Mouse (Mus musculus) activated CD4-positive, CD25-positive, alpha-beta regulatory T cell, adult 9 weeks (primary cell): Measurements from ENCODE around the gene Olfr51. TPM values are rescaled to one million over a fixed set of nuclear protein-coding genes. Genes with fewer than 3 reads are reported as not detected.

Source experiments
- polyA plus RNA-seq: library from polyadenylated mRNA; unstranded; fragments of 100-300 nt; shearing (Covaris generic); gene quantifications from one replicate; pipeline ENCODE4 v1.2.1, GENCODE M21; 2017

The Olfr51 gene
- polyA plus RNA-seq, result not detected

DNA sequence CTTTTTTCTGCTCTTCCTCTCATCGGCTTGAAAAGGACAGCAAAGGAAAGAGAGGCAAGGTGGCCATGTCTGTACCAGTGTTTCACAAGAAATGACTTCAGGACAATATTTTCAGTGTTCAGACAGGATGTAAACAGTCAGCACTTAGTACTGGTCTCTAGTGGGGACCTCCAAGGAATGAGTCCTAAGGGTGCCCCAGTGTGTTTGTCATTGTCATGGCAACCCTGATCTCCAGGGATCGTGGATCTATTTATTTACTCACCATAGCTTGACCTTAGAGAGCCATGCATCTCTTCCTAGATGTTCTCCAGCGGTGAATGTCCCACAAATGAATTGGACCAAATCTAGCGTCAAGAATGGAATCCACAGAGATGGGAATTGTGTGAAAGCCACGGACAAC is at the start of gene Olfr51:
TSS of gene Olfr51 (plus strand) at position 301 of the 400 bp plus-strand sequence.

DNA sequence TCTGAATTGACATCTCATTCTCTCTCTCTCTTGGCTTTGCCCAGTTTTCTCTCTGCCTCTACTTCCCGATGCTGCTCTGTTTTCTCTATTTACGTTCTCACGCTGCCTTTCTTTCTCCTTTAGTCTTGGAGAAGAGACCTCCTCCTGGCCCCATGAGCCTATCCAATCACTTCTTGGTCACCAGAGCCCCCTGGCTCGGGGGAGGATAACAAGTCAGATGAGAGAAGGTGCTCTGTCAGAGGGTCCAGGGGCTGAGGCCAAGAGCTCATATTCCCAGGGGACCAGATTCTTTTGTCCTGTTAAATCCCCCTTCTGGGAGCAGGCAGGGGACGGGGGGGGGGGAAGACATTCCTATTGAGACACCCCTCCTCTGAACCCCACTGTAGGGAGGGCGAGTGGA is 49.7 kb upstream of the Olfr51 start, which contains the start of gene Prop1:
TSS of gene Prop1 (minus strand) at position 101 of the 400 bp plus-strand sequence.

DNA sequence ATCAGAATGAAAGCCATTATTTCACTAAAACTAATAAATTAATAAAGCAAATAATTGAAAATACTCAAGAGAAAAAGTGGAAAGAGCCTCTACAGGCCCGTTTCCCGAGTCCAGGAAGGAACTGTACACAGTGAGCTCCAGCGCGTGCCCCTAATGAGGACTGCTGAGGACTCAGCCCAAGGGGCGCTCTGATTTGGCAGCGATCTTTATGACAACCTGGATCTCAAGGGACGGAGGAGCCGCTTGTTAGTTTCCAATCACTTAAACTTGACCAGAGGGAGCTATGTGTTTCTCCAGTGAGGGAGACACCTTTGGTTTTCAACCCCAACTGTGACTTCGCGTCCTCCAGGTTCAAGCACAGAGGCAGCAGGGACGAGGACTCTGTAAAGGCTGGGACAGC is 37.2 kb upstream of the Olfr51 start, which contains the start of gene Olfr1378:
TSS of gene Olfr1378 (plus strand) at position 301 of the 400 bp plus-strand sequence.

DNA sequence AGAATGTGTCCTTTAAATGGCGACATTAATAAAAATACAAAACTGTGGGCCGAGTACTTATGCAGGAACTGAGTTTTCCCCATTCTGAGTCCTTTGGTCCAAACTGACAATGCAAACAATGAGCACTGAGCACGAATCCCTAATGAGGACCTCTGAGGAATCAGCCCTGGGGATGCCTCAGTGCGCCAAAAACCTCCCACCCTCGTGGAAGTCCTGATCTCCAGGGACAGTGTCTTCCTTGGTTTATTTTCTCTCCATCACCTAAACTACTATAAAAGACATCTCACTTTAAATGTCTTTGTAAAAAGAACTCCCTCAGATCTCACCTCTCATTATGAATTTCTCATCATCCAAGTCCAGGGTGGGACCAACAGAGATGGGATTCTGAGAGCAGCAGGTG is 21.7 kb upstream of the Olfr51 start, which contains the start of gene Olfr1377:
TSS of gene Olfr1377 (plus strand) at position 301 of the 400 bp plus-strand sequence.

DNA sequence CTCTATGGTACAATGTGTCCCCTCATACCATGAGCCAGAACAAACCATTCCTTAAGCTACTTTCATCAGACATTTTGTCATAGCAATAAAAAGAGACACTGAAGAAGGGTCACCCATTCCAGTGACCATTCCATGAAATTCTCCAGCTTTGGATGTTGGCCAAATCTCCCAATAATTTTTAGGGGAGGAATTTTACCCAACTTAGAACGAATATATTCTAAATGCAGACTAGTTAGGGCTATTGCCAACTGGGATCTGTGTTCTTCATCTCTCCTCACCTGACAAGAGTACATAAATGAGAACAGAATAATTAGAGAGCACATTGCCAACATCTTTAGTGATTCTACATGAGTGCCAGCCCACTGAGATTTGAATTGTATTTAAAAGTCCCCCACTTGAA is 10.5 kb downstream of the Olfr51 start, which contains the start of gene Olfr54:
TSS of gene Olfr54 (plus strand) at position 301 of the 400 bp plus-strand sequence.

DNA sequence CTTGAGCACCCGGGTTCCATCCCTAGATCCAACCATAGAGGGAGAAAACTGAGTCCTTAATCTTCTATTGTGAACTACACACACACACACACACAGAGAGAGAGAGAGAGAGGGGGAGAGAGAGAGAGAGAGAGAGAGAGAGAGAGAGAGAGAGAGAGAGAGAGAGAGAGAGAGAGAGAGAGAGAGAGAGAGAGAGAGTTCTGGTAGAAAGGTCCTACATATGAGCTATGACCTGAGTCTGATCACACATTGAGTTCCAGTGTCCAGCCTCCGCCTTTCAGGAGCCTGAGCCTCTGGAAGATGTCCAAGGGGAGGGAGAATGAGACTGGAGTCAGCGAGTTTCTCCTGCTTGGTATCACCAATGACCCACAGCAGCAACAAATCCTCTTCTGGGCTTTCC is 44.4 kb downstream of the Olfr51 start, which contains the start of gene Olfr1375:
TSS of gene Olfr1375 (plus strand) at position 301 of the 400 bp plus-strand sequence.

DNA sequence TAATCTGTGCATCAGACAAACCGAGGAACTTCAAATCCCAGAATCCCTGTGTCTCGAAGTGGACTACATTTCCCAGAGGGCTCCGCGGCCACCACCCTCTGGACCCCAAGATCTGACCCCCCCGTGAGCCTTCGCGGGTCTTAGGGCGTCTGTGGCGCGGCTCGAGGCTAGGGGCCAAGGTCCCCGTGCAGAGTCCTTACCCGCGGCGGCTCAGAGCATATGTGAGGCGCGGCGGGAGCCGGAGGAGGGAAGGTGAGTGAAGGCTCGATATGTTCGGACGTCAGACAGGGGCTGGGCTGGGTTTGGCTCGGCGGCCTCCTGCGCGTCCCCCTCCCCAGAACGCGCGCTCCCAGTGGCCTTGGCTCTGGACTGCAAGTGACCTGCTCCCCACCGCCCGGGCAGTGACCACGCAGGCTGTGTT is 55.8 kb downstream of the Olfr51 start, which contains the start of gene Zfp354a:
TSS of gene Zfp354a (plus strand) at position 107 of the 421 bp plus-strand sequence.

Other genes starting within 250 kb of the Olfr51 start
- gene Zfp354c, start 175.9 kb upstream of the Olfr51 start, polyA plus RNA-seq, result 1.5 TPM
- gene Zfp879, start 162.0 kb upstream of the Olfr51 start, polyA plus RNA-seq, result not detected
- gene Grm6, start 152.9 kb upstream of the Olfr51 start, polyA plus RNA-seq, result 0.07 TPM
- gene Zfp454, start 115.9 kb upstream of the Olfr51 start, polyA plus RNA-seq, result not detected
- 1.9 TPM for gene Zfp2, start 87.4 kb upstream of the Olfr51 start, polyA plus RNA-seq
- not detected for gene Zfp354b, start 72.0 kb upstream of the Olfr51 start, polyA plus RNA-seq
- gene 4933414I15Rik, start 59.8 kb upstream of the Olfr51 start, polyA plus RNA-seq, result not detected
- gene Prop1, start 49.8 kb upstream of the Olfr51 start, polyA plus RNA-seq, result not detected
- not detected for gene Olfr1378, start 37.1 kb upstream of the Olfr51 start, polyA plus RNA-seq
- gene Olfr1377, start 21.6 kb upstream of the Olfr51 start, polyA plus RNA-seq, result not detected
- 0.10 TPM for gene Olfr54, start 10.6 kb downstream of the Olfr51 start, polyA plus RNA-seq
- not detected for gene Olfr1375, start 44.5 kb downstream of the Olfr51 start, polyA plus RNA-seq
- not detected for gene Zfp354a, start 55.7 kb downstream of the Olfr51 start, polyA plus RNA-seq
- gene Gm12569, start 216.9 kb downstream of the Olfr51 start, polyA plus RNA-seq, result not detected